Mouse (Mus musculus) cerebellum, adult 8-10 months (tissue): ENCODE data around the gene Pdzd2.

ENCODE experiments used
- DNase-seq: peaks from one replicate; pipeline ENCODE4 v3.0.0; 2022

The Pdzd2 gene

GRCm38 (mm10) chr15:12619273-12619672 is 120.5 kb downstream of the Pdzd2 start:
- DNase-seq = no peak

DNA sequence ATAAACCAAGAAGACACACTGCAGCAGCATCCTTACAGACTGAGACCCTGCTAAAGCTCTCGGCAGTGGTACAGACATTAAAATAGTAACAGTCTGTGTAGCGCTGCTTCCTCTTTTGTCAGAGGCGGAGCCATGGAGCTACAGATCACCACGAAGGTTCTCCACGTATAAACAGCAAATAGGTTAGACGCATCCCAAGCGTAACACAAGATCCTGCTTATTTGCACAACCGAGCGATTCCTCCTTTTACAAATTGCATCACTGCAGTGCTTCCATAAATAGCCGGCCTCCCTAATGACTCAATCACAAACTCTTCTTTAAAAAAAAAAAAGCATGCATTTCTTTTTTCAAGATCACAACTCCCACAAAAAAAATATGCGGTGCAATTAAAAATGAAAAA is 122.1 kb downstream of the Pdzd2 start:
- no peak for DNase-seq

GRCm38 (mm10) chr15:12617220-12617619 is 122.5 kb downstream of the Pdzd2 start:
- no peak for DNase-seq

DNA sequence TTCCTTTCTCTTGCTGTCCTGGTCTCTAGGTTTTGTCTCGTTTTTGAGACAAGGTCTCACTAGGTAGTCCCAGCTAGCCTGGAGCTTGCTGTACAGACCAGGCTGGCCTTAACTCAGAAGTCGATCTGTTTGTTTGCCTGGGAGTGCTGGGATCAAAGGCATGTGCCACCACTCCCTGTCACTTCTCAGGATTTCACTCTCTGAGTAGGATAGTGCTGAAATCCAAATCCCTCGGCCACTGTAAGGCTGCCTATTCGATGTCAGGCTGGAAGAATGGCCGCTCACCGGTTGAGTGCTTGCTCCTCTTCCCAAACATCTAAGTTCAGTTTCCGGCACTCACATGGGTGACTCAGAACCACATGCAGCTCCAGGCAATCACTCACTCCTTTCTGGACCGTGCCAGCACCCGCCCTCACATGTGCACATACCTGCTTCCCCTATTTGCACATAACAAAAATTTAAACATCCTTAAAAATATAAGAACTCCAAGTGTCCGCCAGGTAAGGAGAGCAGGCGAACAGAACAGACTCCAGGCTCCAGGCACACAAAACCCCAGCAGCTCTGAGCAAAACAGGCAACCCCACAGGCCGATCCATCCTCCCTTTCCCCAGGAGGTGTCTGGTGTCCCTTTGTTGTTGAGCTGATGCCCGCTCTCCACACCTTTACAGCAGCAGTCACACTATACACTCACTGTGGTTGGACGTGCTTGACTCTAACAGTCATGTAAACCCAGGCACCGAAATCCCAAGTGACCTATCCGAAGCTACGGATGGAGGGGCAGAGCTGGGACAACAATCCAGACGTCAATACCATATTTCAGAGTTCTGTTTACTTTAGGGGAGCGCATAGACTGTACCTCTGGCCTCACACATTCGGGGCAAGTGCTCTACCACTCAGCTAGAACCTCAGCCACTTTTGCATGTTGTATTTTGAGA is 124.5 kb downstream of the Pdzd2 start:
- no peak for DNase-seq

DNA sequence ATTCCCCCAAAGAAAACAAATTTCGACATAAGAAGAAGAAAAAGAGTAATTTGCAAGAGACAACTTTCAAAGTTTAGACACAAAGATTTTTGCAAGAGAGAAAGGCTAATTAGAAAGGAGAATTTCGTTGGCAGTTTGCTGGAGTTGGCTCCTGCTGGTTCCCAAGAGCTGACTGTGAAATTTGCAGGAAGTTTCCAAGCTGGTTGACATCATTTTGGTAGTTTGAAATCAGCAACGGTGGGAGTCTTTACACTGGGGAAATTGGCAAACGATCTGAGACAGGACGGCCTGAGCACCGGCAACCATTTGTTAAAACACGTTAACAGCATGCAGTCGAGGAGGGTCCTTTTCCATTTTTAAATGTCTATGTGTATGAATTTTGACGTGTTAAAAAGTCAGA is 125.7 kb downstream of the Pdzd2 start:
- no peak for DNase-seq

GRCm38 (mm10) chr15:12612944-12613675 is 126.6 kb downstream of the Pdzd2 start:
- no peak for DNase-seq

GRCm38 (mm10) chr15:12608090-12608489 is 131.6 kb downstream of the Pdzd2 start:
- no peak for DNase-seq

DNA sequence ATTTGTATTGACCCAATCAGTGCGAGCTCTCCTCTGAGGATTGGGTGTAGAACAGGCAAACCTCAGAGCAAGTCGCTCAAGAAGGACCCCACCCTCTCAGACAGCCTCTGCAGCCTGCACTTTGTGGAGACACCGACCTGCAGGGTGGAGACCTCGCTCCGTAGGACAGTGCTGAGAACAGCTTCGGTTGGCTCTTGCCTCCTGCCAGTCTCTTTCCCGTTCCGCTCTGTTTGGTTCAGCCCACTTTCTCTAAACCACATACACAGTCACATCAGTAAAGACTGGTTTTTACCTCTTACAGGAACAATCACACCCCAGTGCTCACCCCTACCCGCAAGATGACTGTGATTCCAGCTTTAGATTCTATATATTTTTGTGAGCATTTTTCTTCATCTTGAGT is 133.4 kb downstream of the Pdzd2 start:
- DNase-seq = no peak

DNA sequence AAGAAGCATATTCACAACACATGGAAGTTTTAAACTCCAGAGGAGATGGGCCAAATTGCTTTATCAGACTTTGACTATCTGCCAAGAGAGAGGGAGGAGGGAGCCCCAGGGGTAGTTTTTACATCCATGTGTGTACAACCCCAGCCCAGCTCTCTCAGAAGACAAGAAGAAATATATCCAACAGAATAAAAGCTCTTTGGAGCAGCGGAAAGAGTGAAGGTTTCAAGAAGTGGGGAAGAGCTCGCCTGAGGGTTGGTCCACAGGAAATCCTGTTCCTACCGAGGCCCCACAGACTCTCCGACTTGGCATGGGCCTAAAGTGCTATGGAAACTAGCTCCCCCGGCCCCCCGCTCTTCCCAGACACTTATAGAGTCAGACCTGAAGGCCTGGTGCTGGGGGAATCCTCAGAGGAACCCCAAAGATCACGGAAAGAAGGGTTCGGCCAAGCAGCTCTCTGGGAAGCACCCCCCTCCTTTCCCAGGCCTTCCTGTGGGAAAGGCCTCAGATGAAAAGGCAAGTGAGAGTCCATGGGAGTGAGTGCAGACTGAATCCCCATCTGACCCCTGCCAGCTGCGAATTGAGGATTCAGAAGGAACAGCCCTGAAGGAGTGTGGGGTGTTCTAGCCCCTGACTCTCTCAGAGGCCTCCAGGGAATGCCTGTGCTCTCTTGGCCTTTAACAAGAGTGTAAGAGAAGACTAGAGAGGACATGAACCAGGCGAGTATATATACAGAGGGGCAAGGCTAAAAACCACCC is 134.3 kb downstream of the Pdzd2 start:
- no peak for DNase-seq

DNA sequence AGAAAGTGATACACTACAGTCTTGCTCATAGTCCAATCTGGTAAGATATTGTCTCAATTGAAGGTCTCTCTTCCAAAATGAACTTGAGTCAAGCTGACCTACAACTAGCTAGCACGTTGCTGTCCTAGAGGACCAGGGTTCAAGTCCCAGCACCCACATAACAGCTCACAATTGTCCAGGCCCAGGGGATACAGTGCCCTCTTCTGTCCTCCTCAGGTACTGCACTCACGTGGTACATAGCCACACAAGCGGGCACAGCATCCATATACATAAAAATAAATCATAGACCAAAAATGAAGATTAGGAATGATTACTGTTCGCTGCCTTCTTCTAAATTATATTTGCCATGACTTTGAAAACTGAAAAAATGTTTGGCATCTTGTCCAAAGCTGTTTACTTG is 136.1 kb downstream of the Pdzd2 start:
- DNase-seq = no peak

- no peak for DNase-seq
Observed at GRCm38 (mm10) chr15:12593094-12593493, 146.6 kb downstream of the Pdzd2 start.

DNA sequence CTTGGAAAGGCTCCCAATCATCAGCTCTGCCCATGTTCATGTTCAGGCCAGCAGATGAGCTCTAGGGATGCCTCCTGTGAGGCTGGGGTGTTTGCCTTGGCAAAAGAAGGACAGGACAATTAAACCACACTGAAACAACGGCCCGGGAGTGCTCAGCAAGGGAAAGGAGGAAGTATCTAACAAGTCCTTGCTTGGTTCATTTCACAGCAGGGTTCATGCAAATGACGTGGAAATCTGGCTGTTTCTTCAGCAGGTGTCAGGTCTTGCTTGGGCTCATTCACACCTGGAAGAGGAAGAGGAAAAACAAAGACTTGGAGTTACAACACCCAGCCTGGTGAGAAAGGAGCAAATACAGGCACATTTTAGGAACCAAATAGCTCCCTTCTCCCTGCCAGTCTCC is 147.1 kb downstream of the Pdzd2 start:
- no peak for DNase-seq

DNA sequence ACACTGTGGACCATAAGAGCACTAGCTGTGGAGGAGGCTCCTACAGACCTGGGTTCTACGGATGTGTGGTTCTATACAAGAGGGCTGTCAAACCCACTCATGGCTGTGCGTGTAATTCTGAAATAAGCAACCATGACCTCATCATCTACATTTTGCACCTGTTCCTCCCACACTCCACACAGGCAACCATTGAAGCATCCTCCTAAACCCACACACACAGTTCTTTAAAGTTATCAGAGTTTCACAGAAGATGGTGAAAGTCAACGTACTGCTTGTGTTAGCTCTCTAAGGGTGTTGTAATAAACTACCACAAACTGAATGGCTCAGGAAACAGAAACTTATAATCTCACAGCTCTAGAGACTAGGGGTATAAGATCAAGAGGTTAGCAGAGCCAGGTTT is 151.1 kb downstream of the Pdzd2 start:
- DNase-seq = no peak

- DNase-seq = no peak
Observed at GRCm38 (mm10) chr15:12586852-12587424, 152.8 kb downstream of the Pdzd2 start.

- DNase-seq = peak; percentile 31
Observed at GRCm38 (mm10) chr15:12586154-12586553, 153.6 kb downstream of the Pdzd2 start.

- DNase-seq = no peak
Observed at GRCm38 (mm10) chr15:12583051-12583450, 156.7 kb downstream of the Pdzd2 start.

DNA sequence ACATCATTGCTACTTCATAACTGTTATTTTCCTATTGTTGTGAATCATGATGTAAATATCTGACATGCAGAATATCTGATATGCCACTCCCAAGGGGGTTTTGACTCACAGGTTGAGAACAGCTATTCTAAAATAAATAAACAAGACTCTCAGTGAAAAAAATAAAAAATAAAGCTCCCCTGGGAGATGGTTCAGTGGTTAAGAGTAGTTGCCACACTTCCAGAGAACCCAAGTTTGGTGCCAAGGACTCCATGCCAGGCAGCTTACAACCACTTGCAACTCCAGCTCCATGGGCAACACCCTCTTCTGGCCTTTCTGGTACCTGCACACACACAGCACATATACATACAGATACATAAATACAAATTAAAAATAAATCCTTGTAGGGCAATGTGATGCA is 157.3 kb downstream of the Pdzd2 start:
- DNase-seq = no peak

GRCm38 (mm10) chr15:12579196-12579595 is 160.5 kb downstream of the Pdzd2 start:
- DNase-seq = no peak

DNA sequence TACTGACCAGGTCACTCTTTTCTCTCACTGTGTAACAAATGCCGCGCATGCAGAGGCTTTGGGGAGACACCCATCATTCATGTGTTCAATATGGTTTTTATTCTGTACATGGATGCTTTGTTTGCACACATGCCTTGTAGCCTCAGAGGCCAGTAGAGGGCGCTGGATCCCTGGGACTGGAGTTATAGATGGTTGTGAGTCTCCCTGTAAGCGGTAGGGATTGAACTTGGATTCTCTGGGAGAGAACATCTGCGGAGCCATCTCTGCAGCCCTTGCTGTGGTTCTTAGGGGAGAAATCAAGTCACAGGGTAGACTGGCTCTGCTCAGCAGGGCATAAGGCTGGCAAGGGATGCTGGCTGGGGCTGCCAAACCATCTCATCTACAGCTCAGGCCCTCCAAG is 161.4 kb downstream of the Pdzd2 start:
- DNase-seq = peak; percentile 18

DNA sequence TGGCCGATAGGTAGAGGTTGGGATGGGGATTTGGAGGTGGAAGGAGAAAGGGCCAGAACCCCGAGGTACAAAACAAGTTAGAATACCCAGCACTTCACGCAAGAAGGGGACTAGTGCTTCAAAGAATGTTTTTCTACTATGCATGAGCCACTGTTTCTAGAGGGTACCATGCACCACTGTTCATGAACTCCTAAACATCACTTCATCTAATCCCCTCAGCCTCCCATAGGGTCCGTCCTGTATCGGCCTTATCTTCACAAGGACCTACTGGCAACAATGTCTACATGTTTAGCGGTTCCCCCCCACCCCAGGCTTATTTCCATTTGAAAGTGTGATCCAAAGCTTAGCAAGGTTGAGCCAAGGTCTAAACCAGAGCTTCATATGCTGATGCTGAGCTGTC is 162.0 kb downstream of the Pdzd2 start:
- no peak for DNase-seq

- DNase-seq = peak; percentile 53
Observed at GRCm38 (mm10) chr15:12577054-12577696, 162.5 kb downstream of the Pdzd2 start.

- DNase-seq = no peak
Observed at GRCm38 (mm10) chr15:12573621-12574020, 166.1 kb downstream of the Pdzd2 start.

DNA sequence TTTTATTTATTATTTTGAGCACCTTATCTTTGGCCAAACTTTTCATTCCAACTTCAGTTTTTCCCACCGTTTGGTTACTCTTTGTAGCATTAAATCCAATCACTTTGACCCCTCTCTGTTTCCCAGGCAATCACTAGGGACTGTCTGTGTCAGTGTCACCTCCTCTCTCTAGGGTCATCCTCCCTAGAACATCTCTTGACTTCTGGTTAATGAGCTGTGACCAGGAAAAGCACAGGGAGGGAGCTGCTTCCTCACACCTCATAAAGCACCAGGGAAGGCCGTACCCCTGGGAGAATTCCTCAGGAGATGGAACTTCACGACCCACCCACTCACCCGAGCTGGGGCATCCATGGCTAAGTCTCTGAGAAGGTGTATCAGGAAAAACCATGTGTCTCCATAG is 168.6 kb downstream of the Pdzd2 start:
- DNase-seq = no peak
